Mouse (Mus musculus): ENCODE measurements around the gene Olfm1.
A peak's percentile ranks its signal among the peaks of the same experiment; 100 is the strongest.

Olfm1 gene

DNA sequence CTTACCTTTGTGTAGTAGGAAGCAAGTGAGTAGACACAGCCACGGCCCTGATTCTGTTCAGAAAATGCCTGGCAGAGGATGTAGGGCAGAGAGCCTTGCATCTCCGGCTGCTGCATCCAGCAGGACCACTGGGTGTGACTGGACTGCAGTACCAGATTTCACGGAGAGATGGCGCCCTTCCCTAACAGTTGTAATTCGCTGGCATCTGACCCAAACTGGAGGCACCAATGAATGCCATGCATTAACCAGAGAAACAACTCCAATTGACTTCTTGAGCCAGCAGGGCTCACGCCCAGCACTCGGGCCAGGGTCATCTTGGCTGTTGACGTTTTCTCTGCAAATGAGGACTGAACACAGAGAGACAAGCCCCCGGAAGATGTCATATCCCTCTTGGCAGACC is 11.4 kb downstream of the Olfm1 start:
- ATAC-seq (ENCODE audit: insufficient number of reproducible peaks, low FRiP score, low TSS enrichment) = peak; percentile 26; the same call in 1 of the 2 replicates

DNA sequence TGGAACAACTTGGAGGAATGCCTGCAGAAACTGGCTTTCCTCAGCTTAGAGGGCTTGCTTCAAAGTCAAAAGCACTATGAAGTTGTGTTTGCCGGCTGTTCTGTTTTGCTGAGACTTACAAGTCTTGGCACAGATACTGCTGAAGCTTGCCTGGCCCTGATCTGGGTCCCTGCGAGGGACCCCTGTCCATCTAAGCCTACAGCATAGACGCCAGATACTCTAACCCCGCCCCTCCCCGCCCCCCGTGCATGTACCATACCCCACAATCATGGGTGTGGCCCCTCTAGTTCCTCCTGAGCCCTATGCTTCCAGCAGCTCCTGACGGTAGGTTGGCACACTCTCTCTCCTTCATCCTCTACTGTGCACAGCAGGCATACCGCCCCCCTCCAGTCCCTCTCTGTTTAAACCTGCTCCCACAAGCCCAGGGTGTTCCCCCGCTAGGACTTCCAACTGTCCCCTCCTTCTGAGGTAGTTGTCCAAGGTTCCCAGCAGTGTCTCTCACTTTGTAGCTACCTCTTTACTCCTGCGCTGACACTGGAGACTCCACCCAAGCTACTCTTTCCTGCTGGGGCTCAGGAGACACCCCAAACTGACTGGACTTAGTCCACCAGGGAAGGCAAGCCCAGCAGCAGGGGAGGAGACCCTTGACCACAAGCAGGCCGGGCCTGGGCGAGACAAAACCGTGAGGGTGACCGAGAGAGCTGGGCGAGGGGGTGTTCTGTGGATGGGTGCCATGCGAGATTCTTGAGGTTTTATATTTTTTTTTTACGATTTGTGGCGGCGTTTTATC is 12.1 kb downstream of the Olfm1 start:
- ATAC-seq (ENCODE audit: insufficient number of reproducible peaks, low FRiP score, low TSS enrichment) = no peak

- ATAC-seq (ENCODE audit: insufficient number of reproducible peaks, low FRiP score, low TSS enrichment) = peak; percentile 61
These were observed 12.6 kb downstream of the Olfm1 start for GRCm38 (mm10) chr2:28205467-28205805.

DNA sequence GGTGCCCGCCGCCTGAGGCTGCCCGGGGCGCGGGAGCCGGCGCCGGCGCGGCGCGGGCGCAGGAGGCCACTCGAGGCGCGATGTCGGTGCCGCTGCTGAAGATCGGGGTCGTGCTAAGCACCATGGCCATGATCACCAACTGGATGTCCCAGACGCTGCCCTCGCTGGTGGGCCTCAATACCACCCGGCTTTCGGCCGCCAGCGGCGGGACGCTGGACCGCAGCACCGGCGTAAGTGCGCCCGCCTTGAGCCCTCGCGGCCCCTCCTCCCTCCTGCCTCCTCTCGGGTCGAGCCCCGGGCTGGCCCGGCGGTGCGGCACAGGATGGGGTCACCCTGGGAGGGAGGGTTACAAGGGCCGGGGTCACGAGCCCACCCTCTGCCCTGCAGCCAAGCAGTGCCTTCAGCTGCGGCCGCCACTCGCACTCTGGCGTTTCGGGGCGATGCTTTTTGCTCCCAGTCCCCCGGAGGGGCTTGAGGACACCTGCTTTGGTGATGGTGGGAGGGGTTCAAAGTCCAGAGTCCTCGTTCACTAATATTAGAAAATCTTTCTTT is 13.2 kb downstream of the Olfm1 start:
- ATAC-seq (ENCODE audit: insufficient number of reproducible peaks, low FRiP score, low TSS enrichment) = 0 out of 2 replicates have a peak, but pooled peaks have one; percentile 8

GRCm38 (mm10) chr2:28206472-28206871 is 13.7 kb downstream of the Olfm1 start:
- ATAC-seq (ENCODE audit: insufficient number of reproducible peaks, low FRiP score, low TSS enrichment) = no peak

GRCm38 (mm10) chr2:28207200-28207750 is 14.5 kb downstream of the Olfm1 start:
- ATAC-seq (ENCODE audit: insufficient number of reproducible peaks, low FRiP score, low TSS enrichment) = no peak

GRCm38 (mm10) chr2:28208130-28208745 is 15.4 kb downstream of the Olfm1 start:
- ATAC-seq (ENCODE audit: insufficient number of reproducible peaks, low FRiP score, low TSS enrichment) = no peak

GRCm38 (mm10) chr2:28209211-28209610 is 16.4 kb downstream of the Olfm1 start:
- no peak for ATAC-seq (ENCODE audit: insufficient number of reproducible peaks, low FRiP score, low TSS enrichment)

- no peak for ATAC-seq (ENCODE audit: insufficient number of reproducible peaks, low FRiP score, low TSS enrichment)
These were observed 16.9 kb downstream of the Olfm1 start for GRCm38 (mm10) chr2:28209653-28210052.

GRCm38 (mm10) chr2:28210273-28210672 is 17.5 kb downstream of the Olfm1 start:
- ATAC-seq (ENCODE audit: insufficient number of reproducible peaks, low FRiP score, low TSS enrichment) = no peak

DNA sequence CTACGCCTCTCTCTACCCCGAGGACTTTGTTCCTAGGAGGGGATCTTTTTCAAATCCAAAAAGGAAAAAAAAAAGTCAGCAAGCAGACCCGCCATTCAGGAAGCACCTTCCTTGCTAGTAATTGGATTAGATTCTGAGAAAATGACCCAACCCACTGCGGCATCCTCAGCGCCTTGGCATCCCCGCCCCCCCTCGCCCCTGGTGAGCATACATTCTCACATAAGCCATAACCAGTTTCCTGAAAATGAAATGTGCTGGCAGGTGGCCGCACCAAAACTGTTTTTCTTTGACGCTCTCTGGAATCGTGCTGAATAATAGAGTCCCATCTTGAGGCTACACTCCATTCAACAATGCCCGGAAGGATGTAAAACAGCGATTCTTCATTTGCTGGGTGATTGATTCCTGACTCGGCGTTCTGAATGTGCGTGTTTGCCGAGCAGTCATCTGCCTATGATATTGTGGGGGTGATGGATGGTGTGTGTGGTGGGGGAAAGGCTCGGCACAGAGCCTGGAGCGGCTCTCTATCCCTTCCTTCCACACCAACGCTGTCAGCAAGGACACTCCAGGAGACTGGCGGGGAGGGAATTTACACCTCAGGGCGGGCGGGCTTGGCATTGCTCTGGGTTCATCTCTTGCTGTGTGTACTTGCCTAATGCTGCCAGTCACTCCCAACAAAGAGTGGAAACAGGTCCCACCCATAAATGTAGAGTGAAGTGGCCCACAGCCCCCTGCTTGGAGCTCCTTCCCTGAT is 18.9 kb downstream of the Olfm1 start:
- ATAC-seq (ENCODE audit: insufficient number of reproducible peaks, low FRiP score, low TSS enrichment) = no peak

DNA sequence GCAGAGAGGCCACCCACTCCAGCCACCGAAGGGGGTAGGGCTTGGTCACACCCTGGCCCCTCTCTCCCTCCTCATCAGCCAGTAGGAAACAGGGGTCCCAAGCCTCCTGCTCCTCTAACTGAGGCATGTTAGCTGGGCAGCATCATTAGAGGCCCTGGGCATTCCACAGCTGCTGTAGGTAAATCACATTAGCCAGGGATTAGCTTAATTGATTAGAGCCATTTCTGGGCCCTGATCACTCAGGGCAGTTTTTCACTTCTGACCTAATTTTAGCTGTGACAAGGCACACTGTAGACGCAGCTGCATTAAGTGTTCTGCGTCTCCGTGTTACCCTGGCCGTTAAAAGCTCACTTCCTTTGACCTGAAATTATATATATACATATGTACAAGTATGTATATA is 20.1 kb downstream of the Olfm1 start:
- no peak for ATAC-seq (ENCODE audit: insufficient number of reproducible peaks, low FRiP score, low TSS enrichment)

DNA sequence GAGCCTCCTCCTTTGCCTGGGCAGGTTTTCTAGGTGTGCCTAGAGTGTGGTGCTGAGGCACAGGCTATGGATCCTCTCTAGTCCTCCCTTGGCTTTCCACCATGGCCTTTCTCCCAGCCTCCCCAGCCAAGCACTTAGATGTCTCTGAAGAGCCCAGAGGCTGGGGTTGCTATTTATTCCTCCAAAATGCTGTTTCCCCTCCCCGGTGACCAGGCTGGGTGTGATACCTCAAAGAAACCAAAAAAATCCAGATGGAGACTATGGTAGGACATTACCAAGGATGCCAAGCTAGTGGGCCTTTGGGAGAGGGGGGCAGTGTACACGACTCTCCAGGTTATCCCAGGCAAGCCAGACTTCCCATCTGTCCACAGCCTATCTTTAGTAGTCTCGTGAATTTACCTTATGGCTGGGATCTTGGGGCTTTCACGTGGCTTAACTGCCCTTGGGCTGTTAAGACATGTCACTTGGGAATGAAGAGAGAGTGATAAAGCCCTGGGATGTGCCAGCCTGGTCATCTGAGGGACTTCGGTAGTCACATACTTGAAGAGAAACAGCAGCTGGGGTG is 23.5 kb downstream of the Olfm1 start:
- no peak for ATAC-seq (ENCODE audit: insufficient number of reproducible peaks, low FRiP score, low TSS enrichment)

GRCm38 (mm10) chr2:28217783-28218182 is 25.0 kb downstream of the Olfm1 start:
- ATAC-seq (ENCODE audit: insufficient number of reproducible peaks, low FRiP score, low TSS enrichment) = no peak

GRCm38 (mm10) chr2:28218651-28219356 is 26.0 kb downstream of the Olfm1 start:
- ATAC-seq (ENCODE audit: insufficient number of reproducible peaks, low FRiP score, low TSS enrichment) = peak; percentile 88

- ATAC-seq (ENCODE audit: insufficient number of reproducible peaks, low FRiP score, low TSS enrichment) = no peak
These were observed 26.8 kb downstream of the Olfm1 start for GRCm38 (mm10) chr2:28219625-28220024.

DNA sequence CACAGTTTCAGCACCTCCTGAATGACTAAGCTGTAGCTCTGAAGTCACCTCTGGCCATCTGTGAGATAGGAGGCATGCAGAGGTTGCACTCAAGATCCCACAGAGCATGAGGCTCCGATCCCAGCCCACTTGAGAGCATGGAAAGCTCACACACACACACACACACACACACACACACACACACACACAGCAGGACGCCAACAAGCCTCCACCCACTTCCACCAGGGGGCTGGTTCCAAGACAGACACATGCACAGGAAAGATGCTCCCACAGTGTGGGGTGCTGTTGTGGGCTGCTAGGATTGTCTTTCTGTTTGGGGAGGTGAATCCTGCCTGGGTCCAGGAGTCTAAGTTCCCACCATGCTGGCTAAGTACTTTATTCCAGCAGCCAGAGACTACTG is 29.0 kb downstream of the Olfm1 start:
- no peak for ATAC-seq (ENCODE audit: insufficient number of reproducible peaks, low FRiP score, low TSS enrichment)

GRCm38 (mm10) chr2:28224819-28225218 is 32.0 kb downstream of the Olfm1 start:
- ATAC-seq (ENCODE audit: insufficient number of reproducible peaks, low FRiP score, low TSS enrichment) = no peak

DNA sequence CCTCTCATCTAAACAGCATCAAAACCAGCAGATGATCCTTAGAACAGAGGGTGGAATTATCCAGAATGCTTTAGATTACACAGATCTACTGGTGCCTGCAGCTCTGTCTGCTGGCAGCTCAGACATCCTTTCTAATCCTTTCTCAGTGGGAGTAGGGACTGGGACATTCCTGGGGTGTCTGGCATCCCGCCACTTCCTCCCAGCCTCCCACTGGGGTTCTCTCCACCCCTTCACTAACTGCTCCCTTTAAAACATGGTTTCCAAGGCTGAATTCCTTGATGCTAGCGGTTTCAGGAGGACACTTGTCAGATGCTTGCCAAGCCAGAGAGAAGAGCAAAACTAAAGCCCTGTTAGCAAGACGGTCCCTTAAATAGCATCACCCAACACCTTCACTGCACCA is 33.1 kb downstream of the Olfm1 start:
- no peak for ATAC-seq (ENCODE audit: insufficient number of reproducible peaks, low FRiP score, low TSS enrichment)

- no peak for ATAC-seq (ENCODE audit: insufficient number of reproducible peaks, low FRiP score, low TSS enrichment)
These were observed 34.2 kb downstream of the Olfm1 start for GRCm38 (mm10) chr2:28226971-28227370.
